Mouse (Mus musculus) heart, embryonic 16.5 days (tissue): ENCODE data around the gene Mcm3ap. TPM values are rescaled to one million over a fixed set of nuclear protein-coding genes. Genes with fewer than 3 reads are reported as not detected.

ENCODE experiments used
- ATAC-seq: fragments of 200-750 bp; cut with Nextera tagmentation; replicated peaks from 2 replicates; pipeline ENCODE4 v1.8.0; 2017; ENCODE audit warnings: moderate number of reproducible peaks; ENCODE audit not compliant: insufficient read depth, low FRiP score; ENCODE audit errors: extremely low read depth
- H3K27ac ChIP-seq: fragments of 300-500 bp; sonication (generic); 2 replicates; pipeline ENCODE4 v1.5.1; 2014; ENCODE audit warnings: mild to moderate bottlenecking, low read length, control low read depth, moderate library complexity
- H3K27me3 ChIP-seq: fragments of 300-500 bp; sonication (generic); 2 replicates; pipeline ENCODE4 v1.6.1; 2014; ENCODE audit warnings: low read length, mixed read lengths; ENCODE audit not compliant: control insufficient read depth, insufficient read depth
- H3K36me3 ChIP-seq: fragments of 300-500 bp; sonication (generic); 2 replicates; pipeline ENCODE4 v1.6.1; 2014; ENCODE audit not compliant: control insufficient read depth, insufficient read depth
- H3K4me1 ChIP-seq: fragments of 300-500 bp; sonication (generic); 2 replicates; pipeline ENCODE4 v1.6.1; 2014; ENCODE audit warnings: low read length, mixed read lengths; ENCODE audit not compliant: control insufficient read depth, insufficient read depth
- H3K4me2 ChIP-seq: fragments of 300-500 bp; sonication (generic); 2 replicates; pipeline ENCODE4 v1.6.1; 2014; ENCODE audit warnings: low read depth, mild to moderate bottlenecking, control low read depth, low read length
- H3K4me3 ChIP-seq: fragments of 300-500 bp; sonication (generic); 2 replicates; pipeline ENCODE4 v1.5.1; 2014; ENCODE audit warnings: mild to moderate bottlenecking, control low read depth, low read length
- H3K9ac ChIP-seq: fragments of 300-500 bp; sonication (generic); 2 replicates; pipeline ENCODE4 v1.6.1; 2014; ENCODE audit warnings: low read length, control low read depth
- H3K9me3 ChIP-seq: fragments of 300-500 bp; sonication (generic); replicated peaks from 2 replicates; pipeline ENCODE4 v1.6.1; 2016; ENCODE audit warnings: low read length; ENCODE audit not compliant: control insufficient read depth
- WGBS: fragments of 180-500 bp; shearing (Covaris S2); extraction: QIAGEN DNeasy Blood & Tissue Kit; methylation state at CpG from one replicate; pipeline ENCODE4 v1.1.7; 2014; 5-methylcytosine and 5-hydroxymethylcytosine counted together
- polyA plus RNA-seq: library from polyadenylated mRNA; unstranded; fragments of >200 nt; fragmentation: Nextera tagmentation; extraction: Ambion mirVana; gene quantifications from 2 replicates; pipeline ENCODE4 v1.2.1, GENCODE M21; 2015

Gene Mcm3ap
- polyA plus RNA-seq, 1 experiment from 2014 or later, result 33.3 TPM

DNA sequence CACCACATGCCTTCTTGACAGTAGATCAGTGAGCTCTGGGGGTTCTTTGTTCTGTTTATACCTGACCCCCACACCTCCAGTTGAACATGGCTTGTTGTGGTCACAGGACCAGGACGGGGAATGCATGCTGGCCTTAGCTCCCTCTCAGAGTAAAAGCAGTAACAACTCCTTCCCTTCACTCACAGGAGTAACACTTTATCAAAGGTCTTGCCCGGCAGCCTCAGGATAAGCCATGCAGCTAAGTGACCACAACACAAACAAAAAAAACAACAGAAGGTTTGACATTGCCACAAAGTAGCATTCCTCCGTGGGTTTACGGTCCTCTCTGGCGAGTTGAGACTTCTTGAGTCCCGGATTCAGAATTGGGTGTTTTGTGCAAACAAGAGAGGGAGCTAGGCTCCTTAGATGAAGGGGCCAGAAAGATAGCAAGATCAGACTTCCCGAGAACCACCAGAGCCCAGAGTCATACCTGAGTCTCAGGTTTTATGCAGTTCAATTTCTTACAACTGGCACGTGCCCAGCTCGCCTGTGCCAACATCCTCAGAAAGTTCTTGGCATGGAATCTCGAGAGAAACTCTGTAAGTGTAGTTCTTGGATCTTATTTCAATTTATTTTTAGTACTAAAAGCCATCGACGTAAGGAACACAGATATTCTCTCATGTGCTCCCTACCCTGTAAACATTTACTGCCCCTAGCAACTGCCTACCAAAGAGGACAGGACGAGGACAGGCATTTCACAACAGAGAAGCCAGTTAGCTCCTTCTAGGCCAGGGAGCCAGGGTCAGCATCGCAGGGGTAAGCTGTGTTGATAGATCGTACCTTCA, 21.1 kb upstream of the Mcm3ap start:
- Histone ChIP-seq H3K4me1 (peaks cover 17% of the 10 kb centered on the region), H3K36me3 (no peaks in the 10 kb centered on the region), H3K9ac (no peak overlapping the region), H3K9me3 (no peaks in the 10 kb centered on the region), H3K27ac (peak overlapping the region; percentile 69), H3K27me3 (no peaks in the 10 kb centered on the region), H3K4me3 (no peak overlapping the region), H3K4me2 (no peak overlapping the region; the same call in 1 of the 2 replicates)
- ATAC-seq, result no peak; the same call in 1 of the 2 replicates
- 51% methylated on average over 15 of the region's 15 CpGs for WGBS

DNA sequence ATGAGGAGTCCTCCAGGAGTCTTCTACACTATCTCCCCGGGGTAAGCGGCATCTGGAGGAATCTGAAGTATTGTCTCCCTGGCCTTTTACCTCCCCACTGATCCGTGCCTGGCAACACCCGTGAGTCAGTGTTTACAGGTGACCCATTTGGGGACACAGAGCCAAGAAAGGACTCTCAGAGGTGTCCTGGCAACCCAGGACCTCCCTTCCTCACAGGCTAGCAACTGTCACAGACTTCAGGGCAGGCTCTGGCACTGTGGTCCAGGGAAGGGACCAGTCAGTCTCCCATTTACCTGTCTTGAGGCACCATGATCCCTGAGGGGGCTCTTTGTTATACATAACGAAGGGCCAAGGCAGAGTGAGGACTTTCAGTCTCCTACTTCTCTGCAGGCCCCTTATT, 19.9 kb upstream of the Mcm3ap start, which contains the start of gene 2610028H24Rik:
2610028H24Rik (plus strand) TSS at position 231 of the 400 bp plus-strand sequence.
- no peak within 1 kb of the TSS for H3K4me3 ChIP-seq
- peaks cover 9% of the 10 kb centered on the region for H3K4me1 ChIP-seq
- no peak within 1 kb of the TSS; the same call in 1 of the 2 replicates for H3K4me2 ChIP-seq
- 54% methylated on average over 5 of the region's 5 CpGs for WGBS
- no peaks in the 10 kb centered on the region for H3K27me3 ChIP-seq
- H3K9me3 ChIP-seq, result no peaks in the 10 kb centered on the region
- no peak within 1 kb of the TSS for H3K9ac ChIP-seq
- no peaks in the 10 kb centered on the region for H3K36me3 ChIP-seq
- H3K27ac ChIP-seq, result peak within 1 kb of the TSS; percentile 69
- no peak for ATAC-seq

DNA sequence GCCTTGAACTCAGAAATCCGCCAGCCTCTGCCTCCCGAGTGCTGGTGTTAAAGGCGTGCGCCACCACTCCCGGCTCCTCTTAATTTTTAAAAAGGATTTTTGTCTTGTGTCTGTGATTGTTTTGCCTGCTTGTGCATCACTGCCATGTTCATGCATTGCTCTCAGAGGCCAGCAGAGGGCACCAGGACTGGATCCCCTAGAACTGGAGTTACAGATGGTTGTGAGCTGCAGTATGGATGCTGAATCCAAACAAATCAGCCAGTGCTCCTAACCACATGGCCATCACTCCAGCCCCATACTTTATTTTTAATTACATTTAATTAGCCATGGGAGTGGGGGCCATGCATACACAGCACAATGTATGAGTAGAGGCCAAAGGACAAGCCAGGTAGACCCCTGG, 13.4 kb upstream of the Mcm3ap start:
- Histone ChIP-seq H3K4me1 (no peaks in the 10 kb centered on the region), H3K4me2 (no peak overlapping the region), H3K9ac (no peak overlapping the region), H3K9me3 (peaks cover 8% of the 10 kb centered on the region), H3K27ac (no peak overlapping the region), H3K36me3 (0 out of 2 replicates have a peak, but pooled peaks cover 3% of the 10 kb centered on the region), H3K4me3 (no peak overlapping the region), H3K27me3 (no peaks in the 10 kb centered on the region)
- ATAC-seq, result no peak
- WGBS, result 46% methylated on average over 5 of the region's 5 CpGs

DNA sequence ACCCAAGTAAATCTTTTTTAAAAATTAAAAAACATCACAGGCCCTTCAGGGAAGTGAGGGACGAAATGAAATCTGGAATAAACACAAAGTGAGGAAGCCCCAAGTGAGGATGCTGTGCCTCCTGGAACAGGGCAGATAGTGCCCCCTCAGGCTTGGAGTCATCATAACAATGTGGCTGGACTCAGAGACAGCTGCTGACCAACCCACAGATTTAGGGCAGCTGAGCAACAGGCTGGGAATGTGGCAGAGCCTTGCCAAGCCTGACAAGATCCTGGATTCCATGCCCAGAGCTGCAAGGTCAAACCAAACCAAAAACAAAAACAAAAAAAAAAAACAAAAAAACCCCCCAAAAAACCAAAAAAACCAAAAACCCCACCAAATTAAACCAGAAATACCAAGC, 7.5 kb upstream of the Mcm3ap start:
- WGBS, result 89% methylated on average over 1 of the region's 1 CpGs
- H3K36me3 ChIP-seq, result 0 out of 2 replicates have a peak, but pooled peaks cover 3% of the 10 kb centered on the region
- H3K27ac ChIP-seq, result no peak overlapping the region
- H3K4me1 ChIP-seq, result no peaks in the 10 kb centered on the region
- no peak overlapping the region for H3K9ac ChIP-seq
- peaks cover 8% of the 10 kb centered on the region for H3K9me3 ChIP-seq
- H3K4me2 ChIP-seq, result no peak overlapping the region
- ATAC-seq, result no peak
- H3K4me3 ChIP-seq, result no peak overlapping the region
- no peaks in the 10 kb centered on the region for H3K27me3 ChIP-seq

DNA sequence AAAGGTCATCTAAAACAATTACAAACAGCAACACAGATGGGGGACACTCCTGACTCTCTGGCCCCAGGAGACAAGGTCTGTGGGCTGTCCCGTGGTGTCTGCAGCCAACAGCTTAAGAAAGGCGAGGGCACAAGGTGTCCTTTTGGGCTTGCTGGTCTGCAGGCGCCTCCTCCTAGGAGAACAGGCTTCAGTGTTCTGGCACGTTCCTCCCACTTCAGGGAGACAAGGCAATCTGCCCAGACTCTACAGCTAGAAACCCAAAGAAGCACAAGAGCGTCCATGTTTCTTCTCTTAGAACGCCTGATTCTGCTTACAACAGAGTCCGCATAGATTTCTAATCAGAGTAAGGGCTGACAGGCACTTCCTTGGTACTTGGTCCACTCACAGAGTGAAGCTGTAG, 6.4 kb upstream of the Mcm3ap start:
- no peaks in the 10 kb centered on the region for H3K4me1 ChIP-seq
- no peak overlapping the region for H3K4me3 ChIP-seq
- no peak for ATAC-seq
- 82% methylated on average over 7 of the region's 7 CpGs for WGBS
- 0 out of 2 replicates have a peak, but pooled peaks cover 3% of the 10 kb centered on the region for H3K36me3 ChIP-seq
- H3K9ac ChIP-seq, result no peak overlapping the region
- H3K27me3 ChIP-seq, result no peaks in the 10 kb centered on the region
- peaks cover 8% of the 10 kb centered on the region for H3K9me3 ChIP-seq
- no peak overlapping the region for H3K4me2 ChIP-seq
- H3K27ac ChIP-seq, result no peak overlapping the region

DNA sequence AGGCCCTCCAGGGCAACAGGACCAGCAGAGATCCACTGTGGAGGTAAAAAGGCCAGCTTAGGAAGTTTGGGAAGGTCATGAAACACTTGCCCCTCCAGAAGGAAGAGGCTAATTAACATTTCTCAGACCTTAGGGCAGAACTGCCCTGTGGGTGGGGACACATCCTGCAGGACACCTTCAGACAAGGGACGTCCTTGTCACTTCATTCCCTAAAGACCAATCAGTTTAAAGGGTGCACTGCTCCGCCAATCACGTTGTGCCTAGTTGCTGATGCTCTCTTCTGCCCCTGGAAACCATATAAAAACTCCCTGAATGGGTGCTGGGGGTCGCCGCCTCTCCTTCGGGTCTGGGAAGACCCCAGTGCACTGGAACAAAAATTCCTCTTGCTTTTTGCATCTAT, 6.0 kb upstream of the Mcm3ap start:
- Histone ChIP-seq H3K36me3 (0 out of 2 replicates have a peak, but pooled peaks cover 3% of the 10 kb centered on the region), H3K4me1 (no peaks in the 10 kb centered on the region), H3K27me3 (no peaks in the 10 kb centered on the region), H3K4me3 (no peak overlapping the region), H3K27ac (no peak overlapping the region), H3K9ac (no peak overlapping the region), H3K4me2 (no peak overlapping the region), H3K9me3 (peaks cover 8% of the 10 kb centered on the region)
- WGBS, result 84% methylated on average over 6 of the region's 6 CpGs
- no peak for ATAC-seq

DNA sequence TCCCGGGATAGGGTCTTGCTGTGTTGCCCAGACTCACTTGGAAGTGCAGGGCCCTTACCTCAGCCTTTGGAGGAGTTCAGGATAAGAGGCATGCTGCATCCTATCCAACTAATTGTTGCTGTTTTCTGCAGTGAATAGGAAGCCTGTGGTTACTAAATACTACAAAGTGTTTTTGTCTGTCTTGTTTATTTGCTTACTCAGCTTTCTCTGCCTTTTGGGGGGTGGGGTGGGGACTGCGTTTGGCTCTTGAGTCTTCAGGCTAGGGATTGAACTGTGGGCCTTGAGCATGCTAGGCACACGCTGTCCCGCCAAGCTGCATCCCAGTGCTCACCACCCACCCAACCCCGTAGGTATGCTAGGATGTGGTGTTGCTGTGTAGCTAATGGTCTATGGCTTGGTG, 5.0 kb downstream of the Mcm3ap start:
- no peak overlapping the region for H3K4me3 ChIP-seq
- H3K27me3 ChIP-seq, result no peaks in the 10 kb centered on the region
- ATAC-seq, result no peak
- 91% methylated on average over 5 of the region's 5 CpGs for WGBS
- peaks cover 46% of the 10 kb centered on the region for H3K36me3 ChIP-seq
- no peak overlapping the region for H3K4me2 ChIP-seq
- peaks cover 9% of the 10 kb centered on the region for H3K4me1 ChIP-seq
- H3K27ac ChIP-seq, result no peak overlapping the region
- H3K9ac ChIP-seq, result no peak overlapping the region
- H3K9me3 ChIP-seq, result no peaks in the 10 kb centered on the region

DNA sequence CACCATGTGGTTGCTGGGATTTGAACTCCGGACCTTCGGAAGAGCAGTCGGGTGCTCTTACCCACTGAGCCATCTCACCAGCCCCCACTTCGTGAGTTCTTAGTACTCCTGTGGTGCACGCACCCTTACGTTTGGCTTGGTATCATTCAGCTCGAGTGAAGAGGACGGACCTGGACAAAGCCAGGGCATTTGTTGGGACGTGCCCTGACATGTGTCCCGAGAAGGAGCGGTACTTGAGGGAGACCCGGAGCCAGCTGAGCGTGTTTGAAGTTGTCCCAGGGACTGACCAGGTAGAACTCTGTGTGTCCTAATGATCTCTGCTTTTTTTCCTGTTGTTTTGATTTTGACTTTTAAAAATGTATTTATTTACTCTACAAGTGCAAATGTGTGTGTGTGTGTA, 12.1 kb downstream of the Mcm3ap start:
- Histone ChIP-seq H3K27me3 (no peaks in the 10 kb centered on the region), H3K4me2 (no peak overlapping the region), H3K9me3 (no peaks in the 10 kb centered on the region), H3K27ac (peak overlapping the region; percentile 67), H3K4me3 (no peak overlapping the region), H3K9ac (no peak overlapping the region), H3K36me3 (peaks cover 65% of the 10 kb centered on the region), H3K4me1 (no peaks in the 10 kb centered on the region)
- WGBS, result 86% methylated on average over 13 of the region's 13 CpGs
- no peak for ATAC-seq

DNA sequence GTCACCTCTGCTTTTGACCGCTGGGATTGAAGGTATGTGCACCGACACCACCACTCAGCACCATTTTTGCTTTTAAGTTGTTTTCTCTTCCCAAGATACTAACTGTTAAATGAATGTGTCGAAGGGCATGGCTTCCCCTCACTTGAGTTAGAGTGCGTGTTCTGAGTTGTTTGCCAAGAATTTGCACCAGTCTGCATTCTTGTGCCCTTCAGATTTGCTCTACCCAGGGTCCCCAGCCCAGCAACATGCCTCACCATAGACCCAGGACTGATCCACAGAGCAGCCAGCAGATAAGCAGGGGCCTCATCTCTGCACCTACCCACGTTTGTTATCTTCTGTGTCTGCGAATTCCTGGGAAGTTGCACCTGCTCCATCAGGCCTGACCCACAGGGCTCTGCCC, 12.8 kb downstream of the Mcm3ap start:
- peaks cover 69% of the 10 kb centered on the region for H3K36me3 ChIP-seq
- peak; percentile 79 for ATAC-seq

More for the DNA sequence above, 12.8 kb downstream of the Mcm3ap start:
- Histone ChIP-seq H3K4me2 (no peak overlapping the region), H3K9me3 (no peaks in the 10 kb centered on the region), H3K27ac (peak overlapping the region; percentile 67), H3K9ac (no peak overlapping the region), H3K27me3 (no peaks in the 10 kb centered on the region), H3K4me3 (no peak overlapping the region), H3K4me1 (no peaks in the 10 kb centered on the region)
- 49% methylated on average over 6 of the region's 6 CpGs for WGBS
